Mouse (Mus musculus) gastrocnemius, postnatal 25 days (tissue): ENCODE measurements around the gene Suco. TPM values are rescaled to one million over a fixed set of nuclear protein-coding genes. Genes with fewer than 3 reads are reported as not detected.
A peak's percentile ranks its signal among the peaks of the same experiment; 100 is the strongest.

Experiments used
- DNase-seq: peaks from one replicate; pipeline ENCODE4 v3.0.0; 2022
- long read RNA-seq, 2 experiments: library from polyadenylated mRNA; stranded (forward); transcript quantifications; one replicate each; pipeline ENCODE4 v2.0.0; 2021
- total RNA-seq, 2 experiments: library from RNA; stranded (reverse); gene quantifications; 1 replicate in 1 of 2; 2 replicates in 1 of 2; pipeline ENCODE4 v1.2.3; 2021

Gene Suco
- total RNA-seq: 1 to 10 TPM; 7.6 to 8.5 TPM
- long read RNA-seq, experiment 1, partial matches to known transcripts: 0 of 3 reads
- long read RNA-seq, experiment 1, other reads (novel, unspliced or antisense): 3 of 3 reads
- long read RNA-seq, experiment 2, partial matches to known transcripts: 1 of 1 reads
- long read RNA-seq, experiment 2, other reads (novel, unspliced or antisense): 0 of 1 reads

- peak; percentile 100 for DNase-seq
Measured at GRCm38 (mm10) chr1:161876553-161877447, at the start of gene Suco. Gene Suco (minus strand): TSS chr1:161876682.

DNA sequence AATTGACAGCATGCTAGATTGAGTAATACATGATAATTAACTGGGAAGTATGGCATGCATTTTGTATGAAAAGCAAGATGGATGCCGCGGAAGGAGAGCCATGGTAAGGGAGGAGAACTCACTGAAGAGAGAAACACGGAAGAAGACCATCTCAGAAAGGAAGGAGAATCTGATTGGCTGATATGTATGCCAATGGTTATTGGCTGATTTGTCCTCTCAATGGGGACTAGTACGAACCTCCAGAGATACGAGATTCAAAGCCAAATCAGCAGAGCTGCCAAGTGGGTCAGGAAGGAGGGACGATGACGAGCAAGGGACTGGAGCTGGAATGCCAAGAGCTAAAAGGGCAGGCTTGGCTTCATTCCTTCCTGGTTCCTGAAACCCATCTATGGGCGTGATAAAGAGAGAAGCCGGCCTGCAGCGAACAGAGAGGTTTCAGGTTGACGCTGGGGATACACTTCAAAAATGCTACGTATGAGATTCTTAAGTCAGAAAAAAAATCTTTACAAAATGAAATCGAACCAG lies 48.9 kb upstream of the Suco start:
- DNase-seq: no peak

DNA sequence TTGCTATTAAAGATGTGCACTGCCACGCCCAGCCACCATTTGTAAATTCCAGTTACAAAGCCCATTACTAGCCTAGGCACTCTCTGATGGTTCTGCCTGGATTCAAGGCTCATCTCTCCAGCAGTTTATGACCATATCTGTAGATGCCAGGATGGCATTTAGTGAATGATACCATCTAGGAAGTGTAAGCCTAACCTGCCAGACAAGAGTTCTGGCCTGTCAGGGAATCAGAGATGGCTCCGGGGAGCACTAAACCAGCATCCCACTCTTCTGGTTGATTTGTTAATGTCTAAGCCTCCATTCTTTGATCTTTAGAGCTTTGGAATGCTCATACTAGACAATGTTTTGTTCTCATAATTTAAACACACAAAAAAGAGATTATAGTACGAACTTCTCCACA lies 47.8 kb upstream of the Suco start:
- DNase-seq: no peak

GRCm38 (mm10) chr1:161921928-161922327 lies 45.4 kb upstream of the Suco start:
- DNase-seq: no peak

DNA sequence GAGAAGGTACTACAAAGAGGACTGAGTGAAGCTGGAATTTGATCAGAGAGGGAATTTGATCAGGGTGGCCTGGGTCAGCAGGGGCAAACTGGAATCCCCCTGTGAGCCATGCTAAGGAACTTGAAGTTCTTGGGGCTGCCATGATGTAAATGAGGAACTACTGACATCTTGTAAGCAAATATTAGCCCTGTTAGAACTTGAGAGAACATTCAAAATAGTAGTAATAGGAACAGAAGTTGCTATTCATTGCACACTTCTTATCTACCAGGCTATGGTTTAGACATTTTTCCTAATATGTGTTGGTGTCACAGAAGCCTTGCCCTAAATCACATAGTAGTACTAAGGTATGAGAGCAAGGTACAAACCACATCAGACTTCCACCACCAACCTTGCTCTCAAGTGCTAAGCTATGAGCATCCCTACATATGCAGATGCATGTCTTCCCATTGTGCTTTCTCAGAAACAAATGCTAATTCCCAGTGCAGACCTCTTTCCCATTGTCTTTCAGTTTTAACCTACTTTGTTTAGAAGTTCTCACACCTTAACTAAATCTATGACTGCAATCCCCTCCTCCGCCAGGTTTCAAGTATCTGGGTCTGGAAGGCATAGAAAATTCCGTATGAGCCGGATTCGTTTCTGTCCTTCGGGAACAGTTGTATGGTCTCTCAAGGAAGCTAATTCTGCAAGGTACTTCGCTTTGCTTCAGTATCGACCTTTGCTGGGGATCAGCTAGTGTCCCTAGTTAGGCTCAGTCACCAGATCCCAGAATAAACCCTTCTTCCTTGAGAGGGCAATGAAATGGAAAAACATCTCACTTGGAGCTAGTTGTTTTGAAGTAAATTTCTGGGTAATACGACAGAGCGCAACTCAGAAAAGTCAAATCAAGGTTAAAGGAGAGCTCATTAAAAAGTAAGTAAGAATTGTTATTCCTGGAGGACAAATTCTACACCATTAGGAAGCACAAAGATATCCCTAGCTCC lies 44.3 kb upstream of the Suco start:
- DNase-seq: no peak

- DNase-seq: no peak
Measured at GRCm38 (mm10) chr1:161919594-161919993, 43.1 kb upstream of the Suco start.

DNA sequence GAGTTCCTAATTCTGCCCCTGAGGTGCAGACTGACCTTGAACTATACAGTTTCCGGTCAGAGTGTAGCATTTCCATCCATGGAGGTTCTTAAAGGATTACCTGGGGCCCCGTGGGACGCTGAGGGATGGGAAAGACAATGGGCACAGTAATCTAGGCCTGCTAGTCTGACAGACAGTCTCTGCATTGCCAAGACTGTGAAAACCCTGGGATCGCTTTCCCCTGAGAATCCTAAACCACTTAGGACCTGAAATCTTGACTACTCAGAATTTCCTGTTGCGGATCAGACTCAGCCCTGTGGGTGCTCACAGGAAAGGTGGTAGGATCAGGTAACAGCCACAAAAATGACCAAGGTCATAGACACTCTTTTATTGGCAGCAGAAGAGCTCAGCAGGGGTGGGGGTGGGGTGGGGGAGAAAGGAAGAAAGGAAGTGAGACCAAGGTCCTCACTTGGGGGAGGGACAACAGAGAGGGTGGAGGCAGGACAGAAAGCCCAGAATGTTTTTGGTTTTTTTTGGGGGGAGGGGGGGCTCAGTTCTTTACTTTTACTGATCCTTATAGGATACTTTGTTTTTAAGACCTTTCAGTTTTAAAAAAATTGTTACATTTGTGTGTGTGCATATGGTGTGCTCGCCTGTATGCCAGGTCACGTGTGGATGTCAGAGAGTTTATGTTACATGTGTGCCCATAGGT lies 42.3 kb upstream of the Suco start:
- no peak for DNase-seq

DNA sequence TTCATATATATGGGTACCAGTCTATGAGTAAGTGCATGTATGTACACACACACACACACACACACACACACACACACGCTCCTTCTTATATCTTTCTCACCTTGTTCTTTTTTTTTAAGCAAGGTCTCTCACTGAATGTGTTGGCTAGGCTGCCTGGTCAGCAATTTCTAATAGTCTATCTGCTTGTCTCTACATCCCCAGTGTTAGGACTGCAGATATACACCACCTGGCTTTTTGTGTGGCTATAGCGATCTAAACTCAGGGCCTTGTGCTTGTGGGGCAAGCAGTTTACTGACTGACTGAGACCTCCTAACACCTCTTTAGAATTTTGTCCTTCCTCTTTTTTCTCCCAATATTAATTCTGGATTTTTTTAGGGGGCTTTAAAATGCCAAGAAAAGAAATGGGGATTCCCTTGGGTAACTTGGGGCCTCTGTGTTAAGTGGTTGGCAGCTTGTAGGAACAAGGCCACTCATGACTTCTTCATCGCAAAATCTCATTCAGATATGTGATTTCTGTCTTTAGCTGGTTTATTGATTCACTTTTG lies 41.5 kb upstream of the Suco start:
- DNase-seq: no peak

DNA sequence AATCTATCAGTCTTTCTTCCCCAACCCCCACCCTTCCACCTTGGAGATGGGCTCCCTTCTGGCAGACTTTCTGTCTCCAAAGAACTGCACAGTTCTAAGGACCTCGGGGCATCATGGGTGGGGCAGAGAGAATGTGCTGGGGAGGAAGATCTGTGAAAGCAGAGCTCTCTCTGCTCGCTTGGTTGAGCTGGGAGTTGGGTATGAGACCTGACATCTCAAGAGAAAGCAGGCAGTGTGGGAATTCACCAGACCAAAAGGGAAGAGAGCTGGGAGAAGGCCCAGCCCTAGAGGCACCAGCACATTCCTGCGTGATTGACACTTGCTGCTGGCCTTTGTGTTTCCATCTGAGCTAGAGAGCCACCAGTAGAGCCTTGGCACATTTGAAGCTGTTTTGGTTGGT lies 39.6 kb upstream of the Suco start:
- no peak for DNase-seq

- DNase-seq: no peak
Measured at GRCm38 (mm10) chr1:161913648-161913984, 37.1 kb upstream of the Suco start.

GRCm38 (mm10) chr1:161912940-161913647 lies 36.6 kb upstream of the Suco start:
- no peak for DNase-seq

GRCm38 (mm10) chr1:161909074-161909473 lies 32.6 kb upstream of the Suco start:
- DNase-seq: no peak

DNA sequence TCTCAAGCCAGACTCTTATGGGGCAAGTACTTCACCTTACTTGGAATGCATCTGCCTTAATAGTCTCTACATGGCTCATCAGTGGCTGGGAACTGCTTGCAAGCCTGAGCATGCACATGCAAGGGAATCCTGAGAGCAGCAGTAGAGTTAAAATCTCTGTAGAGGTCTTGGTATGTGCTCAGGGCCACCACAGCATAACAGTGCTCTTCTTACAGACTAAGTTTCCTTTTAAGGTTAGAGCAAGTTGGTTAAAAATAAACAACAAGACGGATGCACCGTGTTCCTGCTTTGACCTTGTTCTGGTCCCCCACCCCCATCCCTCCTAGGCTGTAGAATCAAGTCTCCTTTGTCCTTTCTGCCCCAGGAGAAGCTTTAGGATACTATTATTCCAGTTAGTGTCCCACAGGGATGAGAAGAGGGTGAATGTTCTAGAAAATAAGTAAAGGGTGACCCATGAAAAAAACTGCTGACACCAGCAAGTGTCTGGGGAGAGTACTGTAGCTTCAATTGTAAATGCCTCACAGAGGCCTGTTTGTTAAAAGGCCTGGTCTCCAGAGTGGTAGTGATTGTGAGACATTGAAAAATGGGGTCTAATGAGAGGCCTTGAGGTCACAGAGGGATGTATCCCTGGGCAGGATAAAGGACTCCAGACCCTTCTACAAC lies 31.4 kb upstream of the Suco start:
- no peak for DNase-seq

DNA sequence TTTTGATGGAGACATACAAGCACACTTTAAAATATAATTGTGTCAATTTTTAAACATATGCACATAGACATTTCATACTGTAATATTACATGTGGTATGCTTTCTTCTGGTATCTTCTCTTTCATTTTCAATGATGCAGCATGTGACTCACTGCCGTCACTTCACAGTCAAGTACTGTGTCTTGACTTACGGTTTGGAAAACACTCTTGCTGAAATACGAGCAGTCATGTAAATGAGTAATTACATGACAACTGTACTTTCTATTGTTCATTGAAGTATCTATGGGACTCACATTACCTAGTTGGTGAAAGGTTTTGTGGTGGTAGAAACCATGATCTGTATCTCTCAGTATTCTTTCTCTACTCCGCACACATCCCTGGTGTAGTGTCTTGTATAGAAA lies 30.6 kb upstream of the Suco start:
- no peak for DNase-seq

- DNase-seq: no peak
Measured at GRCm38 (mm10) chr1:161902692-161903452, 26.4 kb upstream of the Suco start.

GRCm38 (mm10) chr1:161900129-161900528 lies 23.6 kb upstream of the Suco start:
- no peak for DNase-seq

GRCm38 (mm10) chr1:161897235-161897634 lies 20.8 kb upstream of the Suco start:
- DNase-seq: no peak

- no peak for DNase-seq
Measured at GRCm38 (mm10) chr1:161896130-161896529, 19.6 kb upstream of the Suco start.

GRCm38 (mm10) chr1:161895014-161895413 lies 18.5 kb upstream of the Suco start:
- no peak for DNase-seq
